Mouse (Mus musculus) heart, adult 2 months (tissue): ENCODE results near the gene Gm28036. TPM values are rescaled to one million over a fixed set of nuclear protein-coding genes. Genes with fewer than 3 reads are reported as not detected.

ENCODE experiments used
- DNase-seq, 2 experiments: peaks; one replicate each; pipeline ENCODE4 v3.0.0; 2021
- H3K27ac ChIP-seq: fragments of 200-600 bp; 2 replicates; pipeline ENCODE4 v1.8.1; 2022
- H3K27me3 ChIP-seq: fragments of 200-500 bp; 2 replicates; pipeline ENCODE4 v1.6.1; 2012; ENCODE audit warnings: mild to moderate bottlenecking, low read length, inconsistent platforms, mixed read lengths; ENCODE audit not compliant: control insufficient read depth, insufficient read depth
- H3K36me3 ChIP-seq: fragments of 200-500 bp; 2 replicates; pipeline ENCODE4 v1.6.1; 2012; ENCODE audit warnings: low read length, inconsistent platforms; ENCODE audit not compliant: control insufficient read depth, insufficient read depth
- H3K4me1 ChIP-seq: fragments of 200-500 bp; 2 replicates; pipeline ENCODE4 v1.6.1; 2011; ENCODE audit warnings: low read length; ENCODE audit not compliant: control insufficient read depth, insufficient read depth
- H3K4me3 ChIP-seq: fragments of 200-600 bp; 2 replicates; pipeline ENCODE4 v1.8.1; 2022
- H3K79me2 ChIP-seq: fragments of 200-500 bp; replicated peaks from 2 replicates; pipeline ENCODE4 v1.6.1; 2012; ENCODE audit warnings: mild to moderate bottlenecking, inconsistent platforms, low read length, moderate library complexity, mixed read lengths; ENCODE audit not compliant: control insufficient read depth, insufficient read depth
- H3K9ac ChIP-seq: fragments of 200-500 bp; 2 replicates; pipeline ENCODE4 v1.6.1; 2012; ENCODE audit warnings: low read depth, mild to moderate bottlenecking, control low read depth, inconsistent platforms, low read length, mixed read lengths
- CTCF ChIP-seq: fragments of 200-600 bp; IDR thresholded peaks from 2 replicates; pipeline ENCODE4 v1.8.1; 2022; ENCODE audit warnings: antibody characterized with exemption, mild to moderate bottlenecking, moderate library complexity
- EP300 ChIP-seq: fragments of 200-500 bp; IDR thresholded peaks from 2 replicates; pipeline ENCODE4 v1.6.1; 2011; ENCODE audit warnings: low read depth, low read length, control low read depth; ENCODE audit not compliant: insufficient read depth
- POLR2A ChIP-seq: fragments of 200-500 bp; IDR thresholded peaks from 2 replicates; pipeline ENCODE4 v1.6.1; 2011; ENCODE audit warnings: mild to moderate bottlenecking, low read depth, low read length, control low read depth; ENCODE audit not compliant: insufficient read depth
- WGBS: fragments of 180-500 bp; shearing (Covaris S2); methylation state at CpG from one replicate; pipeline ENCODE4 v1.1.7; 2018; 5-methylcytosine and 5-hydroxymethylcytosine counted together
- intact Hi-C: fragments of 180-260 bp; cut with DNase I; formaldehyde crosslinking; loops from one replicate; pipeline ENCODE4 v1.15.1; 2025
- polyA plus RNA-seq: library from polyadenylated mRNA; depleted of rRNA; stranded (reverse); fragments of >200 nt; gene quantifications from 2 replicates; pipeline ENCODE4 v1.2.3, GENCODE M21; 2012; rRNA removed
- total RNA-seq, 2 experiments: library from RNA; stranded (reverse); gene quantifications; 2 replicates each; pipeline ENCODE4 v1.2.3; 2021

Gm28036 gene
- total and polyA plus RNA-seq, 3 experiments: 3.4 to 13.5 (median 11.9) TPM

DNA sequence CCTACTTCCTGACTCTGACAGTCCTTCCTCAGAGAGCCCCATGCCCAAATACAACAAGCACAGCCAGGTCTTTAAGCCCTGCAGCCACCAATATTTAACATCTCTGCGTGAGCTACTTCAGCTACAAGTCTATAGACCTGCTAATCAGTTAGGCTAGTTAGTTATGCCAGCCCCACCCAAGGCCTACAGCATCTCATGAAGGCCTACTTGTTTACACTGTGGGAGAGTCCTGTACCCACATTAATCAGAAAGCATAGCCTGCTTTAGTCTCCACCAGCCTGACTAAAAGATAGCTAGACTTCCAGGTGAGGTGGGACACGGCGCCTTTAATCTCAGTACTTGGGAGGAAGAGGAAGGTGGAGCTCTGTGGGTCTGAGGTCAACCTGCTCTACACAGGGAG, 87.5 kb downstream of the Gm28036 start:
- Histone ChIP-seq H3K27ac (no peak overlapping the region), H3K4me1 (no peaks in the 10 kb centered on the region), H3K27me3 (no peaks in the 10 kb centered on the region), H3K9ac (no peak overlapping the region), H3K79me2 (no peaks in the 10 kb centered on the region), H3K4me3 (no peak overlapping the region), H3K36me3 (no peaks in the 10 kb centered on the region)
- intact Hi-C loops: no loop called here
- WGBS: 77% methylated on average over 3 of the region's 3 CpGs
- DNase-seq: no peak
- TF ChIP-seq POLR2A: no peak
- no peak for TF ChIP-seq CTCF
- no peak for TF ChIP-seq EP300

GRCm38 (mm10) chr2:156025482-156025881, 101.4 kb downstream of the Gm28036 start:
- no peaks in the 10 kb centered on the region for H3K4me1 ChIP-seq
- H3K79me2 ChIP-seq: no peaks in the 10 kb centered on the region
- H3K27ac ChIP-seq: no peak overlapping the region
- DNase-seq: no peak
- H3K27me3 ChIP-seq: no peaks in the 10 kb centered on the region
- no peak overlapping the region for H3K9ac ChIP-seq
- TF ChIP-seq CTCF (no peak), POLR2A (no peak), EP300 (no peak)
- no peaks in the 10 kb centered on the region for H3K36me3 ChIP-seq
- H3K4me3 ChIP-seq: no peak overlapping the region
- intact Hi-C loops: no loop called here

Other genes with a start within 250 kb of the Gm28036 start
- 100 to 1,000 TPM; 268 to 270 TPM for gene Uqcc1, start 196.8 kb downstream of the Gm28036 start, total RNA-seq
- gene Uqcc1, start 196.8 kb downstream of the Gm28036 start, polyA plus RNA-seq: 144 and 246 TPM in 2 replicates
- gene Gm15557, start 186.4 kb downstream of the Gm28036 start, total RNA-seq: not detected
- gene Gm15557, start 186.4 kb downstream of the Gm28036 start, polyA plus RNA-seq: not detected in 2 replicates
- not detected for gene Gdf5, start 181.7 kb downstream of the Gm28036 start, total RNA-seq
- gene Gdf5, start 181.7 kb downstream of the Gm28036 start, polyA plus RNA-seq: 0.16 TPM in 1 of 2 replicates, not detected in the other
- gene Cep250, start 170.6 kb downstream of the Gm28036 start, total RNA-seq: 1 to 10 TPM; 5.3 to 7.4 TPM
- 2.8 and 5.0 TPM in 2 replicates for gene Cep250, start 170.6 kb downstream of the Gm28036 start, polyA plus RNA-seq
- under 1 TPM; 0.55 to 0.61 TPM for gene 6430550D23Rik, start 119.1 kb downstream of the Gm28036 start, total RNA-seq
- 0.78 and 2.2 TPM in 2 replicates for gene 6430550D23Rik, start 119.1 kb downstream of the Gm28036 start, polyA plus RNA-seq
- 10 to 100 TPM; 60.1 to 67.5 TPM for gene Ergic3, start 119.0 kb downstream of the Gm28036 start, total RNA-seq
- gene Ergic3, start 119.0 kb downstream of the Gm28036 start, polyA plus RNA-seq: 104 TPM in 2 replicates
- gene Fer1l4, start 74.1 kb downstream of the Gm28036 start, total RNA-seq: not detected
- gene Fer1l4, start 74.1 kb downstream of the Gm28036 start, polyA plus RNA-seq: 0.12 and 0.18 TPM in 2 replicates
- gene Spag4, start 61.9 kb downstream of the Gm28036 start, total RNA-seq: 1 to 10 TPM in 1 of 2 experiments, under 1 TPM in 1; 0.99 to 1.8 TPM
- 1.7 and 2.4 TPM in 2 replicates for gene Spag4, start 61.9 kb downstream of the Gm28036 start, polyA plus RNA-seq
- 10 to 100 TPM in 1 of 2 experiments, 1 to 10 TPM in 1; 8.1 to 12.2 TPM for gene Cpne1, start 15.1 kb downstream of the Gm28036 start, total RNA-seq
- gene Cpne1, start 15.1 kb downstream of the Gm28036 start, polyA plus RNA-seq: 31.8 and 37.1 TPM in 2 replicates
- gene Rbm12, start 15.1 kb downstream of the Gm28036 start, total RNA-seq: 10 to 100 TPM; 11.4 TPM
- gene Rbm12, start 15.1 kb downstream of the Gm28036 start, polyA plus RNA-seq: 12.0 and 13.6 TPM in 2 replicates
- 100 to 1,000 TPM; 321 to 367 TPM for gene Romo1, start 16.9 kb upstream of the Gm28036 start, total RNA-seq
- 244 and 304 TPM in 2 replicates for gene Romo1, start 16.9 kb upstream of the Gm28036 start, polyA plus RNA-seq
- 10 to 100 TPM; 81.4 to 96.6 TPM for gene Nfs1, start 17.1 kb upstream of the Gm28036 start, total RNA-seq
- gene Nfs1, start 17.1 kb upstream of the Gm28036 start, polyA plus RNA-seq: 83.7 and 116 TPM in 2 replicates
- gene Rbm39, start 53.1 kb upstream of the Gm28036 start, total RNA-seq: 100 to 1,000 TPM; 124 to 143 TPM
- gene Rbm39, start 53.1 kb upstream of the Gm28036 start, polyA plus RNA-seq: 25.8 and 45.2 TPM in 2 replicates
- gene Phf20, start 69.4 kb upstream of the Gm28036 start, total RNA-seq: 10 to 100 TPM; 15.6 to 20.0 TPM
- 7.1 and 8.9 TPM in 2 replicates for gene Phf20, start 69.4 kb upstream of the Gm28036 start, polyA plus RNA-seq
- 1 to 10 TPM in 1 of 2 experiments, under 1 TPM in 1; 0.89 to 1.0 TPM for gene Cnbd2, start 185.2 kb upstream of the Gm28036 start, total RNA-seq
- gene Cnbd2, start 185.2 kb upstream of the Gm28036 start, polyA plus RNA-seq: 0.92 and 0.94 TPM in 2 replicates
- gene Scand1, start 185.6 kb upstream of the Gm28036 start, total RNA-seq: 10 to 100 TPM; 78.9 to 85.9 TPM
- 18.9 and 46.2 TPM in 2 replicates for gene Scand1, start 185.6 kb upstream of the Gm28036 start, polyA plus RNA-seq